Mouse (Mus musculus) c-Kit-positive CD71-positive TER-119-negative erythroid progenitor cells, embryonic 14.5 days (primary cell): ENCODE measurements around the gene Snx15.

Experiments used
- DNase-seq: peaks from one replicate; pipeline ENCODE4 v3.0.0-alpha.2; 2013; ENCODE audit warnings: low read depth

The Snx15 gene

DNA sequence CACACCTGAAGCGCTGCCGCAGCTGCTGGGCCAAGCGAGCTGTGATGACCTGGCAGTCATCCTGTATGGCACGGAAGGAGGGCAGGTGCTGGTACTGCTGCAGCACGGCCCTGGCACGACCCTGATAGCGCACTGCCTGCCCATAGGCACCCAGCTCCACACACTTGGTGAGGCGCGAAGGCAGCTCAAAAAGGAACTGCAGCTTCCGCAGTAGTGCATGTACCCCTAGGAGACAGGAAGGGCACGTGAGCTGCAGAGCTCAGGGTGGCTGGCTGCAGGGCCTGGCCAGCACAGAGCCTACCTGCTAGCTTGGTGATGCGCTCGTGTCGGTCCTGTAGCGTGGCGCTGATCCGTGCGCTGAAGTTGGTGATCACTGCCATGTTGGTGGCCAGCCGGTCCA, 56.8 kb downstream of the Snx15 start:
- DNase-seq, result no peak

DNA sequence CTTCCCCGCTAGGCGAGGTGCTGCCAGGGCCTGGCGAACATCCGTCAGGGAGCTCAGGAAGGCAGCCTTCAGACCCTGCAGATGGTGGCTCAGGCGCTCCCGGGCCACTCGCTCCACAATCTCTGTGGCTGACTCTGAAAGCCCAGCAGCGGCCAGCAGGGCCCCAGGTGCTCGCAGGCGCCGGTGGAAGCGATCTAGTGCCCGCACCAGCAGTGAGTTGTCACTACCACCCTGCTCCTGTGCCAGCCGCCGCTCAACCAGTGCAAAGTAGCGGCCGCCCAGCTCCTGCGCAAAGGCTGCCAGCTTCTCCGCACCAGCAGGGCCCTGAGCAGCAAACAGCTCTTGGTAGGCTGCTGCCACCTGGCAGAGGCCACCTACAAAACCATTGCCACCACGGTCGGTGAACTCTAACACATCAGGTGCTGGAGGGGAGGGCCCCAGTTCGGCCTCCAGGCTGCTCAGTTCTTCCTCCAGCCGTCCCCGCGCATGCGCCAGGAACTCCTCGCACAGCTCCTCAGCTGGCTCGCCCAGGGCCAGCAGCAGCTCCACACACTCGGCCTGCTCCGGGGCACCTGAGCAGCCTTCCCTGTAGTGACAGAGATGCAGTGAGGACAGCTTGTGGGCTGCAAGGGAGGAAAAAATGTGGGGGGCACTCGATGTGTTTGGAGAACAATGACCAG, 57.4 kb downstream of the Snx15 start:
- no peak for DNase-seq

- DNase-seq, result no peak
Measured at GRCm38 (mm10) chr19:6069851-6070250, 58.3 kb downstream of the Snx15 start.
